Mouse (Mus musculus) kidney, postnatal 25 days (tissue): ENCODE results near the gene Babam1.

Source experiments
- DNase-seq, 2 experiments: peaks; one replicate each; pipeline ENCODE4 v3.0.0; 2021; ENCODE audit warnings: mixed read lengths in 2 of 2

The Babam1 gene

GRCm38 (mm10) chr8:71396639-71397305, at the start of gene Babam1:
TSS of gene Babam1 (plus strand) at chr8:71396861.
- DNase-seq = peak; percentile 96 to 98

- no peak for DNase-seq
Observed at GRCm38 (mm10) chr8:71351117-71351516, 45.5 kb upstream of the Babam1 start.

GRCm38 (mm10) chr8:71351520-71351919, 45.1 kb upstream of the Babam1 start:
- no peak for DNase-seq

GRCm38 (mm10) chr8:71358026-71358425, 38.6 kb upstream of the Babam1 start:
- DNase-seq = no peak

- DNase-seq = peak; percentile 96 to 97
Observed at GRCm38 (mm10) chr8:71366771-71367528, 29.7 kb upstream of the Babam1 start, which contains the start of gene Use1. TSS of gene Use1 (plus strand) at chr8:71366848.

- peak in 1 of 2 experiments; percentile 53 for DNase-seq
Observed at GRCm38 (mm10) chr8:71367529-71368176, 29.0 kb upstream of the Babam1 start.

- DNase-seq = peak in 1 of 2 experiments; percentile 35
Observed at GRCm38 (mm10) chr8:71368366-71368765, 28.3 kb upstream of the Babam1 start.

- DNase-seq = peak in 1 of 2 experiments; percentile 30
Observed at GRCm38 (mm10) chr8:71369040-71369718, 27.5 kb upstream of the Babam1 start.

GRCm38 (mm10) chr8:71370711-71371235, 25.9 kb upstream of the Babam1 start:
- peak in 1 of 2 experiments; percentile 41 for DNase-seq

- peak; percentile 97 to 99 for DNase-seq
Observed at GRCm38 (mm10) chr8:71371236-71371848, 25.3 kb upstream of the Babam1 start, which contains the start of gene Ocel1. TSS of gene Ocel1 (plus strand) at chr8:71371298.

- peak in 1 of 2 experiments; percentile 57 for DNase-seq
Observed at GRCm38 (mm10) chr8:71372427-71372826, 24.2 kb upstream of the Babam1 start.

- no peak for DNase-seq
Observed at GRCm38 (mm10) chr8:71373000-71373399, 23.7 kb upstream of the Babam1 start.

- peak; percentile 72 to 82 for DNase-seq
Observed at GRCm38 (mm10) chr8:71374616-71375206, 21.9 kb upstream of the Babam1 start.

GRCm38 (mm10) chr8:71375581-71376422, 20.9 kb upstream of the Babam1 start:
- peak; percentile 92 to 95 for DNase-seq

GRCm38 (mm10) chr8:71376423-71377030, 20.1 kb upstream of the Babam1 start:
- DNase-seq = peak; percentile 60 to 76

GRCm38 (mm10) chr8:71379008-71379407, 17.7 kb upstream of the Babam1 start:
- DNase-seq = no peak

GRCm38 (mm10) chr8:71379512-71380075, 17.1 kb upstream of the Babam1 start:
- peak; percentile 58 to 80 for DNase-seq

- DNase-seq = peak; percentile 44 to 75
Observed at GRCm38 (mm10) chr8:71380178-71381171, 16.2 kb upstream of the Babam1 start.
